Comparison of ENCODE assay signal across 20 mouse cellular contexts in the genomic region with DNA sequence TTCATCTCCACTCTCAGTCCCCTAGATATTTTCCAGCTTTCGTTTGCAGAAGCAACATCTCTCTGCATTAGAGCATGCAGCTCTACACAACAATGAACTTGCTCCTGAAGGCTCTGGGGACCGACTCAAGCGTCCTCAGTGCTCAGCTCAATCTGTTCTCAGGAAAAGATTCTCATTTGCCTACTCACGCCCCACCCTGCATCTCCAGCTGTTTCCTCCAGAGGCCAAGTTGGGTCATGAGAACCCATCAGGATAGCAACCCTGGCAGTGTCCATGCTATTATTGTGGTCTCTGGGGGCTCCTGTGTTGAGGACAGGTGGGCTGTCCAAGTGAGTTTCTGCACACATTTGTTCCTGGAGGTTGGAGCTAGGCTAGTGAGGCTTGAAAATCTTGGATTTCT. TPM values are rescaled to one million over a fixed set of nuclear protein-coding genes. Genes with fewer than 3 reads are reported as not detected.
A peak's percentile ranks its signal among the peaks of the same experiment; 100 is the strongest.
DNase-seq lines count a peak whose midpoint lies in the region; ATAC-seq and TF ChIP-seq lines count a peak whose summit lies in the region.
"Had no signal": no experiment of that assay in that cellular context is flagged by ENCODE, and none has a peak within 500 bp of the region (broad histone marks: within the 10 kb centered on the region; RNA-seq: fewer than 3 reads in every experiment).

No protein-coding gene starts in this region.

- 63% methylated on average over 4 of the region's 4 CpGs for WGBS in heart, embryonic 12.5 days

- intact Hi-C loops in gastrocnemius, postnatal 14 days (cut with DNase I; ENCODE audit: low total_unique reads): no loop called here

- TF ChIP-seq POLR2A in CH12.LX (IDR thresholded peaks at IDR 0.05; ENCODE audit: low read depth, low read length): no peak

- no peak overlapping the region for H3K4me2 ChIP-seq in CH12.LX (ENCODE audit: insufficient read depth, low read depth, poor library complexity, severe bottlenecking)
- no peak overlapping the region for H3K4me2 ChIP-seq in heart, embryonic 12.5 days
- H3K4me2 ChIP-seq: embryonic facial prominence, embryonic 12.5 days; kidney, embryonic 15.5 days; limb, embryonic 13.5 days; liver, embryonic 13.5 days; lung, embryonic 14.5 days had no signal

- no peak for TF ChIP-seq CTCF in CH12.LX (conservative IDR thresholded peaks at IDR 0.05 in 1 of 2, IDR thresholded peaks at IDR 0.05 in 1 of 2; ENCODE audit: low read depth in 2 of 2, low read length in 2 of 2)

- no peaks in the 10 kb centered on the region for H3K36me3 ChIP-seq in CH12.LX (replicated peaks in 1 of 2; ENCODE audit: control insufficient read depth in 1 of 2, insufficient read depth in 1 of 2, low read length in 1 of 2)
- H3K36me3 ChIP-seq in heart, embryonic 12.5 days: peaks cover 3% of the 10 kb centered on the region; the same call in 1 of the 2 replicates
- H3K36me3 ChIP-seq: embryonic facial prominence, embryonic 12.5 days; kidney, embryonic 15.5 days; liver, embryonic 13.5 days had no signal

- peaks cover 0 to 20% of the 10 kb centered on the region in 2 experiments; a peak in 2 of 4 replicates for H3K4me1 ChIP-seq in CH12.LX (ENCODE audit: control insufficient read depth in 1 of 2, insufficient read depth in 2 of 2)
- H3K4me1 ChIP-seq in heart, embryonic 12.5 days (replicated peaks): peaks cover 16% of the 10 kb centered on the region
- H3K4me1 ChIP-seq: embryonic facial prominence, embryonic 12.5 days; kidney, embryonic 15.5 days; limb, embryonic 13.5 days; liver, embryonic 13.5 days; midbrain, embryonic 10.5 days had no signal

- DNase-seq in CH12.LX (ENCODE audit: extremely low read depth): peak; percentile 33
- peak; percentile 27 for DNase-seq in gastrocnemius, postnatal 14 days
- peak; percentile 9 for DNase-seq in heart, postnatal 4 days
- DNase-seq in urinary bladder, postnatal 25 days (ENCODE audit: low spot score): no peak
- DNase-seq in thymus, postnatal 10 days (ENCODE audit: low spot score in 2 of 2): no peak
- DNase-seq in right cerebral cortex, postnatal 14 days: no peak
- DNase-seq: cerebellum, adult 9-10 months; liver, embryonic 13.5 days; lung, embryonic 14.5 days; lung, postnatal 4 days; thymus, postnatal 36 days had no signal

- no peak for TF ChIP-seq EP300 in CH12.LX (IDR thresholded peaks at IDR 0.05; ENCODE audit: low read length)

- no peak for TF ChIP-seq RAD21 in CH12.LX (IDR thresholded peaks at IDR 0.05; ENCODE audit: low read depth, low read length)

- H3K79me2 ChIP-seq in CH12.LX (replicated peaks; ENCODE audit: control insufficient read depth, extremely low read depth, insufficient read depth, poor library complexity, severe bottlenecking): no peaks in the 10 kb centered on the region

- no peaks in the 10 kb centered on the region for H3K27me3 ChIP-seq in CH12.LX (replicated peaks)
- no peaks in the 10 kb centered on the region for H3K27me3 ChIP-seq in heart, embryonic 12.5 days (replicated peaks)
- H3K27me3 ChIP-seq: embryonic facial prominence, embryonic 12.5 days; kidney, embryonic 15.5 days; limb, embryonic 13.5 days; liver, embryonic 13.5 days had no signal

- dilution Hi-C loops in CH12.LX (cut with MboI; ENCODE audit: extremely low pct_ligation_motif_present, extremely low pct_unique_long_range_greater_than_20kb, low sequenced_read_pairs): no loop called here

- no peaks in the 10 kb centered on the region for H3K9me3 ChIP-seq in CH12.LX (replicated peaks; ENCODE audit: low read length)
- peaks cover 4% of the 10 kb centered on the region; the same call in 1 of the 2 replicates for H3K9me3 ChIP-seq in heart, embryonic 12.5 days (replicated peaks)
- H3K9me3 ChIP-seq: embryonic facial prominence, embryonic 12.5 days; kidney, embryonic 15.5 days; liver, embryonic 13.5 days had no signal

- no peak overlapping the region for H3K9ac ChIP-seq in CH12.LX (ENCODE audit: insufficient read depth, low read depth)
- no peak overlapping the region for H3K9ac ChIP-seq in heart, embryonic 12.5 days
- H3K9ac ChIP-seq: embryonic facial prominence, embryonic 12.5 days; kidney, embryonic 15.5 days; limb, embryonic 13.5 days; liver, embryonic 13.5 days; lung, embryonic 14.5 days had no signal

- ATAC-seq in heart, embryonic 12.5 days (ENCODE audit: insufficient number of reproducible peaks, low FRiP score): no peak
- ATAC-seq: forebrain, embryonic 16.5 days; hindbrain, embryonic 16.5 days; intestine, postnatal 0 days had no signal

- in situ Hi-C loops in CH12.LX (cut with MboI; ENCODE audit: low pct_ligation_motif_present, low pct_unique_long_range_greater_than_20kb, low sequenced_read_pairs): no loop called here

- no peak overlapping the region for H3K4me3 ChIP-seq in CH12.LX (replicated peaks in 1 of 3; ENCODE audit: low read depth in 2 of 3, low read length in 2 of 3, poor library complexity in 1 of 3)
- H3K4me3 ChIP-seq in heart, embryonic 12.5 days: no peak overlapping the region
- H3K4me3 ChIP-seq: embryonic facial prominence, embryonic 12.5 days; kidney, embryonic 15.5 days; limb, embryonic 13.5 days; liver, embryonic 13.5 days; midbrain, embryonic 10.5 days had no signal

- H3K27ac ChIP-seq in CH12.LX (ENCODE audit: insufficient read depth, low read depth): no peak overlapping the region
- peak overlapping the region; percentile 43; the same call in 1 of the 2 replicates for H3K27ac ChIP-seq in heart, embryonic 12.5 days (ENCODE audit: poor library complexity, severe bottlenecking)
- H3K27ac ChIP-seq: embryonic facial prominence, embryonic 12.5 days; kidney, embryonic 15.5 days; limb, embryonic 13.5 days; liver, embryonic 13.5 days; midbrain, embryonic 10.5 days had no signal

TF ChIP-seq in CH12.LX, 34 proteins besides CTCF, POLR2A, EP300 and RAD21:
- TF ChIP-seq CHD2 (IDR thresholded peaks at IDR 0.05; ENCODE audit: low read length) (no peak), MAX (IDR thresholded peaks at IDR 0.05; ENCODE audit: low read length) (no peak), ZNF384 (IDR thresholded peaks at IDR 0.05; ENCODE audit: low read depth, low read length) (no peak), ZMIZ1 (IDR thresholded peaks at IDR 0.05; ENCODE audit: low read depth, low read length) (no peak), TCF12 (IDR thresholded peaks at IDR 0.05; ENCODE audit: low read depth, low read length) (no peak), NELFE (IDR thresholded peaks at IDR 0.05; ENCODE audit: low read depth, low read length) (no peak), ZKSCAN1 (IDR thresholded peaks at IDR 0.05; ENCODE audit: borderline replicate concordance, low read depth, low read length) (no peak)

RNA-seq across cellular contexts. Expression of a gene that starts 52.5 kb away (rescaled TPM):
- total RNA-seq in CH12.LX (2012; rRNA removed): 142 and 189 TPM in 2 replicates
- total RNA-seq in CH12.LX (2014; rRNA removed): 114 and 137 TPM in 2 replicates
- polyA plus RNA-seq in CH12.LX (2012; ENCODE audit: insufficient read length, low read depth): 32.2 and 38.4 TPM in 2 replicates
- total RNA-seq in gastrocnemius, postnatal 14 days (2021): 100 to 1,000 TPM; 245 to 266 TPM
- 817 and 830 TPM in 2 replicates for polyA plus RNA-seq in heart, embryonic 12.5 days (2016; fragmentation: Nextera tagmentation; extraction: Ambion mirVana)
- 100 to 1,000 TPM; 356 to 401 TPM for total RNA-seq in heart, postnatal 4 days (2021)
- total RNA-seq: neutrophil, adult 5-6 weeks had no signal

Comparison
In these comparisons a context has a peak if more than half of its experiments do, and no peak if none do; other contexts are left out.
1. DNase-seq: peak in CH12.LX (single experiment), gastrocnemius, postnatal 14 days (single experiment) and heart, postnatal 4 days (single experiment); none in urinary bladder, postnatal 25 days (single experiment), thymus, postnatal 10 days (0 of 2) and right cerebral cortex, postnatal 14 days (single experiment).